ENCODE assay signal across 8 mouse cellular contexts in the genomic region with DNA sequence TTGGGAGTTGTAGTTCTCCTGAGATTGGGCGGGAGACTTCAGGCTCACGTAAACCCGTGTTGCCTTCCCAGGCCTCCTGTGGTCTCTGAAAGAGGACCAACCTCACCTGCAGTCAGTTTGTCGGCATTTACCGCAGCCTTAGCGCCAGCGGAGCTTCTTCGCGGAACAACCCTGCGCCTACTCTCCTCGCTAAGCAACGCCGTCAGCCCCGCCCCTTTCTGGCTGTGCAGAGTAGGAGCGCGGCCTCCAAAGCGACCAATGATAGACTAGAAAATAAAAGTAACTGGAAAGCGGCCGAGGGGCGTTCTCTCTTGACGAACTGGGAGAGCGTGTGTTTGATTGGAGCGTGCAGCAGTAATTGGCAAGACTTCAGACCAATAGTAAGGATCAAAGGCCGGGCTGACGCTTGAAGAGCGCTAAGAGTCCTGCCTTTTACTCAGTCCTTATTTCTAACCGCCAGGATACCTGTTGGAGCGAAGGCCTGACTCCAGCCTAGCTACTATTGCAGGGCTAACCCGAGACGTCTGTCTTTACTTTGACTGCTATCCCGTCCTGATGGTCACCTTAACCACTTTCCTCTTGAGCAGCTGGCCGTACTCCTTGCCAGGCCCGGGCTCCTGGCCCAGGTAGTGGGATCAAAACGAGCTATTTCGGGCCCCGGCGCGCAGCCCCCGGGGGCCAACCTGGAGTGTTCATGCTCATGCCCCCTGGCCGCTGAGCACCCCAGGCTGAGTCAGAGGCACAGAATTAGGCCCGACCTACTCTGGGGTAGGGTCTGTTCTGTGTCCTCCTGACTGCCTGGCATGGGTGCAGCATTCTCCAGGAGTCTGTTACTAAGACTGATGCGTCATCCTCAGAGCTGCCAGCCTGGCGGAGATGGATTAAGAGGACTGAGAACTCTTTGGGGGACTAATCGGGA. TPM values are rescaled to one million over a fixed set of nuclear protein-coding genes. Genes with fewer than 3 reads are reported as not detected.
DNase-seq lines count a peak whose midpoint lies in the region; ATAC-seq lines count a peak whose summit lies in the region.

A gene (plus strand): TSS at position 77 of the 919 bp plus-strand sequence.
A gene (minus strand): TSS at position 198 of the 919 bp plus-strand sequence.

- peak within 1 kb of the TSS; percentile 56 for H3K4me3 ChIP-seq in hindbrain, embryonic 11.5 days (ENCODE audit: low read depth, low read length)

- ATAC-seq in hindbrain, embryonic 11.5 days (ENCODE audit: low FRiP score), result peak; percentile 94

- H3K4me1 ChIP-seq in hindbrain, embryonic 11.5 days (replicated peaks; ENCODE audit: control insufficient read depth, insufficient read depth, low read length), result peaks cover 3% of the 10 kb centered on the region; the same call in 1 of the 2 replicates

- H3K9ac ChIP-seq in hindbrain, embryonic 11.5 days (ENCODE audit: low read depth, low read length), result peak within 1 kb of the TSS; percentile 64

- no peaks in the 10 kb centered on the region for H3K27me3 ChIP-seq in hindbrain, embryonic 11.5 days (ENCODE audit: control insufficient read depth, insufficient read depth, low read length)

- H3K27ac ChIP-seq in hindbrain, embryonic 11.5 days (ENCODE audit: low read depth, low read length), result peak within 1 kb of the TSS; percentile 82

- DNase-seq in Muller cell, postnatal 12 days (ENCODE audit: inconsistent ontology term), result peak; percentile 97
- DNase-seq in cerebellum, adult 9-11 months, result peak; percentile 99
- peak; percentile 97 to 98 for DNase-seq in frontal cortex, adult 2 months (ENCODE audit: extremely low spot score in 1 of 2, low spot score in 1 of 2)
- DNase-seq in hindbrain, embryonic 11.5 days (ENCODE audit: low spot score), result peak; percentile 95
- peak; percentile 95 to 97 for DNase-seq in layer of hippocampus, postnatal 10 days (ENCODE audit: low spot score in 2 of 2)
- peak; percentile 99 for DNase-seq in lung, postnatal 10 days
- peak; percentile 94 for DNase-seq in ovary, postnatal 36 days (ENCODE audit: low spot score)
- peak; percentile 96 for DNase-seq in thymus, postnatal 25 days

- peak within 1 kb of the TSS; percentile 88 for H3K4me2 ChIP-seq in hindbrain, embryonic 11.5 days (replicated peaks; ENCODE audit: low read depth, low read length)

- H3K9me3 ChIP-seq in hindbrain, embryonic 11.5 days (ENCODE audit: control insufficient read depth, low read length), result no peaks in the 10 kb centered on the region

- WGBS in hindbrain, embryonic 11.5 days, result 1% methylated on average over 44 of the region's 44 CpGs

- 0 out of 2 replicates have a peak, but pooled peaks cover 5% of the 10 kb centered on the region for H3K36me3 ChIP-seq in hindbrain, embryonic 11.5 days (ENCODE audit: control insufficient read depth, insufficient read depth, low read length)

RNA-seq across cellular contexts. Expression of the first gene that starts in this region (rescaled TPM):
- polyA plus RNA-seq in frontal cortex, adult 2 months (2012; rRNA removed), result 9.3 and 10.7 TPM in 2 replicates
- polyA plus RNA-seq in hindbrain, embryonic 11.5 days (2014; fragmentation: Nextera tagmentation; extraction: Ambion mirVana), result 3.5 and 4.0 TPM in 2 replicates
- 1 to 10 TPM; 5.3 to 5.6 TPM for total RNA-seq in layer of hippocampus, postnatal 10 days (2021)

RNA-seq across cellular contexts. Expression of the second gene that starts in this region (rescaled TPM):
- polyA plus RNA-seq in frontal cortex, adult 2 months (2012; rRNA removed), result 7.3 and 8.3 TPM in 2 replicates
- polyA plus RNA-seq in hindbrain, embryonic 11.5 days (2014; fragmentation: Nextera tagmentation; extraction: Ambion mirVana), result 11.4 and 18.4 TPM in 2 replicates
- 1 to 10 TPM; 3.4 to 4.4 TPM for total RNA-seq in layer of hippocampus, postnatal 10 days (2021)

Comparison
In these comparisons a context has a peak if more than half of its experiments do, and no peak if none do; other contexts are left out.
1. Peak in every context shown above with its lines: DNase-seq, ATAC-seq, H3K4me3 ChIP-seq and H3K27ac ChIP-seq.